Mouse (Mus musculus) testis, adult 10 weeks (tissue): ENCODE results near the gene Olfr1446. TPM values are rescaled to one million over a fixed set of nuclear protein-coding genes. Genes with fewer than 3 reads are reported as not detected.

ENCODE experiments used
- polyA plus RNA-seq: library from polyadenylated mRNA; stranded (reverse); fragments of 350-450 nt; fragmentation: Illumina TruSeq; extraction: RNeasy Lipid Tissue Mini Kit (QIAGEN cat#74804); gene quantifications from one replicate; pipeline ENCODE4 v1.2.3, GENCODE M21; 2014; ENCODE audit warnings: low read depth, low replicate concordance

The Olfr1446 gene
- not detected for polyA plus RNA-seq

GRCm38 (mm10) chr19:12893424-12893823 lies at the start of gene Olfr1446:
TSS of gene Olfr1446 (minus strand) at chr19:12893524.

GRCm38 (mm10) chr19:12930540-12930939 lies 37.2 kb upstream of the Olfr1446 start, which contains the start of gene Olfr1449:
TSS of gene Olfr1449 (plus strand) at chr19:12930840.

GRCm38 (mm10) chr19:12924319-12924718 lies 31.0 kb upstream of the Olfr1446 start, which contains the start of gene Olfr1448:
TSS of gene Olfr1448 (minus strand) at chr19:12924419.

GRCm38 (mm10) chr19:12903643-12904042 lies 10.3 kb upstream of the Olfr1446 start, which contains the start of gene Olfr1447:
TSS of gene Olfr1447 (minus strand) at chr19:12903743.

GRCm38 (mm10) chr19:12883555-12883954 lies 9.8 kb downstream of the Olfr1446 start, which contains the start of gene Olfr1445:
TSS of gene Olfr1445 (plus strand) at chr19:12883855.

DNA sequence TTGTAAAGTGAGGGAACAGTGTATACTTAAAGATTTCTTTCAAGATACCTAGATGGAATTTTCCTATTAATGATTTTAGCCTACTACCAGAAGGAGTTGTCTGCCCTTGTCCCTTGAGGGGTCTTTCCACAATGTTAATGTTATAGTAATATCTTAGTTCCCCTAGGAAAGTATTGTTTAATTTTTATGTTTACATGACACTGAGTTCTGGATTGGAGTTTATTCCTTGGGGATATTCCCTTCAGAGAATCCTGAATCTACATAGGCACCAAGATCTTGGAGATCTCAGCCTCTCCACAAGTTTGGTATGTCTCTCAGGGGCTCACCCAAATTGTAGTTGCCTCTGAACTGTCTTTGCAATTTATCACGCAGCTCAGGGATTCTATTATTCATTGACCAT lies 36.3 kb downstream of the Olfr1446 start, which contains the start of gene Olfr1444:
Olfr1444 (plus strand) TSS at position 301 of the 400 bp plus-strand sequence.

DNA sequence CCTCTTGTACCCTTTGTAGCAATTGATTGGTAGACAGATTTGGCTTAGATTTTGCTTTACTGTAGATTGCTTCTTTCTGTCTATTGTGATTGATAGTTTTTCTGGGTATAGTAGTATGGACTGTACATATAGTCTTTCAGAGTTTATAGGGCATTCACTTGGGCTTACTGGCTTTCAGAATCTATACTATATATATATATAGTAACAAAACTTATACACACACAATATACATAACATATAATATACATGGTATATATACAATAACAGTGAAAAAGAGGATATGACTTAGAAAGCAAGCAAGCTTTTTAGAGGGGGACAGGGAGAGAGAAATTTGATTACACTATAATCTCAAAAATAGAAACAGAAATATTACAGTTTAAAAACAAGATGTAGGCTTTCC lies 46.9 kb downstream of the Olfr1446 start, which contains the start of gene Gm5244:
Gm5244 (plus strand) TSS at position 301 of the 400 bp plus-strand sequence.

Other genes with a start within 250 kb of the Olfr1446 start
- gene Olfr1442, start 223.1 kb downstream of the Olfr1446 start, polyA plus RNA-seq: not detected
- gene Olfr1443, start 215.4 kb downstream of the Olfr1446 start, polyA plus RNA-seq: not detected
- 0.17 TPM for gene Keg1, start 197.7 kb downstream of the Olfr1446 start, polyA plus RNA-seq
- 4.7 TPM for gene Cntf, start 127.9 kb downstream of the Olfr1446 start, polyA plus RNA-seq
- 230 TPM for gene Zfp91, start 97.4 kb downstream of the Olfr1446 start, polyA plus RNA-seq
- 24.7 TPM for gene Lpxn, start 97.3 kb downstream of the Olfr1446 start, polyA plus RNA-seq
- not detected for gene Gm5244, start 46.8 kb downstream of the Olfr1446 start, polyA plus RNA-seq
- 1.5 TPM for gene Olfr1444, start 36.2 kb downstream of the Olfr1446 start, polyA plus RNA-seq
- 1.5 TPM for gene Olfr1445, start 9.7 kb downstream of the Olfr1446 start, polyA plus RNA-seq
- not detected for gene Olfr1447, start 10.2 kb upstream of the Olfr1446 start, polyA plus RNA-seq
- gene Olfr1448, start 30.9 kb upstream of the Olfr1446 start, polyA plus RNA-seq: not detected
- gene Olfr1449, start 37.3 kb upstream of the Olfr1446 start, polyA plus RNA-seq: not detected
- gene Olfr1450, start 56.7 kb upstream of the Olfr1446 start, polyA plus RNA-seq: not detected
- gene Olfr1451, start 101.5 kb upstream of the Olfr1446 start, polyA plus RNA-seq: not detected
- gene Olfr1453, start 134.8 kb upstream of the Olfr1446 start, polyA plus RNA-seq: not detected
- not detected for gene Olfr1454, start 167.1 kb upstream of the Olfr1446 start, polyA plus RNA-seq
- gene Olfr1457, start 204.4 kb upstream of the Olfr1446 start, polyA plus RNA-seq: not detected
- gene Olfr1458, start 213.3 kb upstream of the Olfr1446 start, polyA plus RNA-seq: not detected